Mouse (Mus musculus) midbrain, embryonic 12.5 days (tissue): ENCODE measurements around the gene Msmo1. TPM values are rescaled to one million over a fixed set of nuclear protein-coding genes. Genes with fewer than 3 reads are reported as not detected.

Experiments
- ATAC-seq: fragments of 200-750 bp; cut with Nextera tagmentation; 2 replicates; pipeline ENCODE4 v1.8.0; 2017; ENCODE audit warnings: low read depth, moderate TSS enrichment, moderate library complexity; ENCODE audit not compliant: low FRiP score
- H3K27ac ChIP-seq: fragments of 300-500 bp; sonication (generic); replicated peaks from 2 replicates; pipeline ENCODE4 v1.5.1; 2016; ENCODE audit warnings: mild to moderate bottlenecking
- H3K27me3 ChIP-seq: fragments of 300-500 bp; sonication (generic); 2 replicates; pipeline ENCODE4 v1.6.1; 2016; ENCODE audit warnings: mild to moderate bottlenecking
- H3K36me3 ChIP-seq: fragments of 300-500 bp; sonication (generic); 2 replicates; pipeline ENCODE4 v1.6.1; 2016
- H3K4me1 ChIP-seq: fragments of 300-500 bp; sonication (generic); 2 replicates; pipeline ENCODE4 v1.6.1; 2016
- H3K4me2 ChIP-seq: fragments of 300-500 bp; sonication (generic); replicated peaks from 2 replicates; pipeline ENCODE4 v1.6.1; 2016; ENCODE audit warnings: mild to moderate bottlenecking, moderate library complexity
- H3K4me3 ChIP-seq: fragments of 300-500 bp; sonication (generic); 2 replicates; pipeline ENCODE4 v1.5.1; 2016; ENCODE audit warnings: mild to moderate bottlenecking
- H3K9ac ChIP-seq: fragments of 300-500 bp; sonication (generic); replicated peaks from 2 replicates; pipeline ENCODE4 v1.6.1; 2016; ENCODE audit warnings: mild to moderate bottlenecking, moderate library complexity
- H3K9me3 ChIP-seq: fragments of 300-500 bp; sonication (generic); 2 replicates; pipeline ENCODE4 v1.6.1; 2016; ENCODE audit warnings: mild to moderate bottlenecking
- WGBS: fragments of 180-500 bp; shearing (Covaris S2); methylation state at CpG from one replicate; pipeline ENCODE4 v1.1.7; 2016; 5-methylcytosine and 5-hydroxymethylcytosine counted together
- polyA plus RNA-seq: library from polyadenylated mRNA; unstranded; fragments of >200 nt; fragmentation: Nextera tagmentation; extraction: Ambion mirVana; gene quantifications from 2 replicates; pipeline ENCODE4 v1.2.1, GENCODE M21; 2016

Gene Msmo1
- polyA plus RNA-seq, 1 experiment from 2014 or later: 212 TPM

- Histone ChIP-seq H3K36me3 (peaks cover 28% of the 10 kb centered on the region), H3K4me3 (no peak overlapping the region), H3K9ac (no peak overlapping the region), H3K9me3 (no peaks in the 10 kb centered on the region), H3K27me3 (no peaks in the 10 kb centered on the region), H3K27ac (no peak overlapping the region), H3K4me1 (no peaks in the 10 kb centered on the region), H3K4me2 (no peak overlapping the region)
- WGBS: 92% methylated on average over 10 of the region's 10 CpGs
- ATAC-seq: no peak
Measured at GRCm38 (mm10) chr8:64746215-64747058, 12.8 kb upstream of the Msmo1 start.

GRCm38 (mm10) chr8:64740547-64741211 lies 7.1 kb upstream of the Msmo1 start:
- Histone ChIP-seq H3K9ac (no peak overlapping the region), H3K4me2 (no peak overlapping the region), H3K4me1 (no peaks in the 10 kb centered on the region), H3K9me3 (no peaks in the 10 kb centered on the region), H3K4me3 (no peak overlapping the region), H3K36me3 (peaks cover 6% of the 10 kb centered on the region), H3K27ac (no peak overlapping the region), H3K27me3 (no peaks in the 10 kb centered on the region)
- WGBS: 93% methylated on average over 13 of the region's 13 CpGs
- no peak for ATAC-seq

GRCm38 (mm10) chr8:64738916-64739315 lies 5.3 kb upstream of the Msmo1 start:
- H3K9ac ChIP-seq: no peak overlapping the region
- peaks cover 9% of the 10 kb centered on the region for H3K4me1 ChIP-seq
- no peak overlapping the region for H3K4me2 ChIP-seq
- 94% methylated on average over 1 of the region's 1 CpGs for WGBS
- peaks cover 6% of the 10 kb centered on the region for H3K36me3 ChIP-seq
- H3K27me3 ChIP-seq: no peaks in the 10 kb centered on the region
- H3K9me3 ChIP-seq: no peaks in the 10 kb centered on the region
- no peak for ATAC-seq
- H3K4me3 ChIP-seq: no peak overlapping the region
- H3K27ac ChIP-seq: no peak overlapping the region

- no peak overlapping the region for H3K27ac ChIP-seq
- peaks cover 16% of the 10 kb centered on the region for H3K4me1 ChIP-seq
- WGBS: 89% methylated on average over 3 of the region's 3 CpGs
- H3K9me3 ChIP-seq: no peaks in the 10 kb centered on the region
- no peak overlapping the region for H3K9ac ChIP-seq
- peaks cover 6% of the 10 kb centered on the region; the same call in 1 of the 2 replicates for H3K36me3 ChIP-seq
- no peak for ATAC-seq
- H3K4me2 ChIP-seq: no peak overlapping the region
- H3K27me3 ChIP-seq: no peaks in the 10 kb centered on the region
- no peak overlapping the region for H3K4me3 ChIP-seq
Measured at GRCm38 (mm10) chr8:64736767-64737323, 3.3 kb upstream of the Msmo1 start.

GRCm38 (mm10) chr8:64735161-64735560 lies 1.6 kb upstream of the Msmo1 start:
- Histone ChIP-seq H3K9ac (no peak overlapping the region), H3K9me3 (no peaks in the 10 kb centered on the region), H3K4me1 (peaks cover 23% of the 10 kb centered on the region), H3K36me3 (peaks cover 10% of the 10 kb centered on the region), H3K27ac (0 out of 2 replicates have a peak overlapping the region, but pooled peaks have one; percentile 4), H3K27me3 (no peaks in the 10 kb centered on the region), H3K4me2 (no peak overlapping the region), H3K4me3 (no peak overlapping the region)
- no peak for ATAC-seq
- WGBS: 93% methylated on average over 8 of the region's 8 CpGs

- H3K27ac ChIP-seq: peak overlapping the region; percentile 84; the same call in 1 of the 2 replicates
- peaks cover 42% of the 10 kb centered on the region for H3K4me1 ChIP-seq
- peak overlapping the region; percentile 85 for H3K4me3 ChIP-seq
- H3K9me3 ChIP-seq: no peaks in the 10 kb centered on the region
- peak overlapping the region; percentile 76 for H3K9ac ChIP-seq
- peak overlapping the region; percentile 59 for H3K4me2 ChIP-seq
- WGBS: 9% methylated on average over 9 of the region's 9 CpGs
- no peaks in the 10 kb centered on the region for H3K27me3 ChIP-seq
- H3K36me3 ChIP-seq: peaks cover 27% of the 10 kb centered on the region
- ATAC-seq: no peak
Measured at GRCm38 (mm10) chr8:64732596-64732995, 996 bp downstream of the Msmo1 start.

- no peak overlapping the region for H3K4me3 ChIP-seq
- H3K36me3 ChIP-seq: peaks cover 69% of the 10 kb centered on the region
- H3K9me3 ChIP-seq: no peaks in the 10 kb centered on the region
- peaks cover 33% of the 10 kb centered on the region for H3K4me1 ChIP-seq
- 85% methylated on average over 7 of the region's 7 CpGs for WGBS
- no peak for ATAC-seq
- H3K4me2 ChIP-seq: no peak overlapping the region
- no peak overlapping the region for H3K27ac ChIP-seq
- no peaks in the 10 kb centered on the region for H3K27me3 ChIP-seq
- H3K9ac ChIP-seq: no peak overlapping the region
Measured at GRCm38 (mm10) chr8:64728156-64728555, 5.4 kb downstream of the Msmo1 start.

- Histone ChIP-seq H3K36me3 (peaks cover 86% of the 10 kb centered on the region), H3K4me2 (no peak overlapping the region), H3K27ac (no peak overlapping the region), H3K9me3 (no peaks in the 10 kb centered on the region), H3K27me3 (no peaks in the 10 kb centered on the region), H3K4me1 (peaks cover 24% of the 10 kb centered on the region; the same call in 1 of the 2 replicates), H3K4me3 (no peak overlapping the region), H3K9ac (no peak overlapping the region)
- ATAC-seq: no peak
- WGBS: 88% methylated on average over 4 of the region's 4 CpGs
Measured at GRCm38 (mm10) chr8:64726190-64726695, 7.3 kb downstream of the Msmo1 start.

GRCm38 (mm10) chr8:64723206-64723605 lies 10.4 kb downstream of the Msmo1 start:
- Histone ChIP-seq H3K27me3 (no peaks in the 10 kb centered on the region), H3K27ac (no peak overlapping the region), H3K9me3 (no peaks in the 10 kb centered on the region), H3K4me2 (no peak overlapping the region), H3K9ac (no peak overlapping the region), H3K4me3 (no peak overlapping the region), H3K4me1 (peaks cover 3% of the 10 kb centered on the region; the same call in 1 of the 2 replicates), H3K36me3 (peaks cover 88% of the 10 kb centered on the region)
- WGBS: 92% methylated on average over 2 of the region's 2 CpGs
- ATAC-seq: no peak

- Histone ChIP-seq H3K36me3 (peaks cover 74% of the 10 kb centered on the region), H3K9me3 (no peaks in the 10 kb centered on the region), H3K27me3 (no peaks in the 10 kb centered on the region), H3K9ac (no peak overlapping the region), H3K4me1 (no peaks in the 10 kb centered on the region), H3K4me3 (no peak overlapping the region), H3K27ac (no peak overlapping the region), H3K4me2 (no peak overlapping the region)
- WGBS: 77% methylated on average over 7 of the region's 7 CpGs
- no peak for ATAC-seq
Measured at GRCm38 (mm10) chr8:64717868-64718267, 15.7 kb downstream of the Msmo1 start.

- Histone ChIP-seq H3K27me3 (no peaks in the 10 kb centered on the region), H3K4me1 (no peaks in the 10 kb centered on the region), H3K9me3 (no peaks in the 10 kb centered on the region), H3K36me3 (peaks cover 23% of the 10 kb centered on the region), H3K9ac (no peak overlapping the region), H3K4me2 (no peak overlapping the region), H3K27ac (no peak overlapping the region), H3K4me3 (no peak overlapping the region)
- no peak for ATAC-seq
- 91% methylated on average over 7 of the region's 7 CpGs for WGBS
Measured at GRCm38 (mm10) chr8:64712499-64712898, 21.1 kb downstream of the Msmo1 start.

GRCm38 (mm10) chr8:64711544-64711943 lies 22.0 kb downstream of the Msmo1 start:
- ATAC-seq: no peak
- H3K4me2 ChIP-seq: no peak overlapping the region
- no peaks in the 10 kb centered on the region for H3K27me3 ChIP-seq
- no peak overlapping the region for H3K27ac ChIP-seq
- no peaks in the 10 kb centered on the region for H3K4me1 ChIP-seq
- H3K9me3 ChIP-seq: no peaks in the 10 kb centered on the region
- no peak overlapping the region for H3K4me3 ChIP-seq
- no peak overlapping the region for H3K9ac ChIP-seq
- peaks cover 13% of the 10 kb centered on the region for H3K36me3 ChIP-seq
- WGBS: 59% methylated on average over 1 of the region's 1 CpGs
